Mouse (Mus musculus) forebrain, embryonic 16.5 days (tissue): ENCODE measurements around the gene Trim2. TPM values are rescaled to one million over a fixed set of nuclear protein-coding genes. Genes with fewer than 3 reads are reported as not detected.

Experiments
- ATAC-seq: fragments of 200-750 bp; cut with Nextera tagmentation; 2 replicates; pipeline ENCODE4 v1.8.0; 2017; ENCODE audit warnings: mild to moderate bottlenecking, moderate library complexity
- H3K27ac ChIP-seq: fragments of 300-500 bp; sonication (generic); 2 replicates; pipeline ENCODE4 v1.5.1; 2014; ENCODE audit warnings: low read length, control low read depth
- H3K27me3 ChIP-seq: fragments of 300-500 bp; sonication (generic); replicated peaks from 2 replicates; pipeline ENCODE4 v1.6.1; 2014; ENCODE audit warnings: low read length; ENCODE audit not compliant: control insufficient read depth, insufficient read depth
- H3K36me3 ChIP-seq: fragments of 300-500 bp; sonication (generic); 2 replicates; pipeline ENCODE4 v1.6.1; 2014; ENCODE audit not compliant: control insufficient read depth, insufficient read depth
- H3K4me1 ChIP-seq: fragments of 300-500 bp; sonication (generic); replicated peaks from 2 replicates; pipeline ENCODE4 v1.6.1; 2014; ENCODE audit warnings: low read length; ENCODE audit not compliant: control insufficient read depth, insufficient read depth
- H3K4me2 ChIP-seq: fragments of 300-500 bp; sonication (generic); 2 replicates; pipeline ENCODE4 v1.6.1; 2014; ENCODE audit warnings: mild to moderate bottlenecking, low read length, control low read depth
- H3K4me3 ChIP-seq: fragments of 300-500 bp; sonication (generic); replicated peaks from 2 replicates; pipeline ENCODE4 v1.5.1; 2014; ENCODE audit warnings: mild to moderate bottlenecking, low read length, control low read depth
- H3K9ac ChIP-seq: fragments of 300-500 bp; sonication (generic); replicated peaks from 2 replicates; pipeline ENCODE4 v1.6.1; 2014; ENCODE audit warnings: low read depth, low read length, control low read depth
- H3K9me3 ChIP-seq: fragments of 300-500 bp; sonication (generic); 2 replicates; pipeline ENCODE4 v1.6.1; 2016; ENCODE audit warnings: low read length; ENCODE audit not compliant: control insufficient read depth
- WGBS: fragments of 180-500 bp; shearing (Covaris S2); extraction: QIAGEN DNeasy Blood & Tissue Kit; methylation state at CpG from one replicate; pipeline ENCODE4 v1.1.7; 2014; 5-methylcytosine and 5-hydroxymethylcytosine counted together
- polyA plus RNA-seq: library from polyadenylated mRNA; unstranded; fragments of >200 nt; fragmentation: Nextera tagmentation; extraction: Ambion mirVana; gene quantifications from 2 replicates; pipeline ENCODE4 v1.2.1, GENCODE M21; 2015

Trim2 gene
- polyA plus RNA-seq, 1 experiment from 2014 or later = 195 TPM

GRCm38 (mm10) chr3:84228203-84228870, 78.3 kb downstream of the Trim2 start:
- H3K4me2 ChIP-seq = peak overlapping the region; percentile 76
- no peaks in the 10 kb centered on the region for H3K27me3 ChIP-seq
- ATAC-seq = peak; percentile 85
- no peaks in the 10 kb centered on the region for H3K9me3 ChIP-seq
- H3K27ac ChIP-seq = peak overlapping the region; percentile 81
- H3K4me3 ChIP-seq = peak overlapping the region; percentile 47
- H3K4me1 ChIP-seq = peaks cover 27% of the 10 kb centered on the region
- peak overlapping the region; percentile 49 for H3K9ac ChIP-seq
- H3K36me3 ChIP-seq = no peaks in the 10 kb centered on the region
- under 1% methylated on average over 18 of the region's 18 CpGs for WGBS

DNA sequence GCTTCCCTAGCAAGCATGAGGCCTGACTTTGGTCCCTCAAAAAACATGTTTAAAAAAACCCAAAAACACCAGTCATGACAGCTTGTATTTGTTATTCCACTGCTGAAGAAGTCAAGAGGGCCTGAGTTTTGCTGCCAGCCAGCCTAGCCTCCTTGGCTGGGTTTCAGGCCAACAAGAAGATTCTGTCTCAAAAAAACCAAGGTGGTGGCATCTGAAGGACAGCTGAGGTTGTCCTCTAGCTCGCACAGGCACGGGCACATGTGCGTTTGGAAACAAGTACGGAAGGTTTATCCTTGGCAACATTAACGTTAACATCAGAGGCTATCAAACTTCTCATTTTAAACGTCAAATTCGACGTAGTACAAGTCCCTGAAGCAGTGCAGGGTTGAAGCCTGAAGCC, 79.0 kb downstream of the Trim2 start:
- Histone ChIP-seq H3K4me1 (peaks cover 27% of the 10 kb centered on the region), H3K4me2 (peak overlapping the region; percentile 25), H3K36me3 (no peaks in the 10 kb centered on the region), H3K9ac (no peak overlapping the region), H3K27me3 (no peaks in the 10 kb centered on the region), H3K4me3 (no peak overlapping the region), H3K27ac (peak overlapping the region; percentile 39; the same call in 1 of the 2 replicates), H3K9me3 (no peaks in the 10 kb centered on the region)
- 20% methylated on average over 8 of the region's 8 CpGs for WGBS
- no peak for ATAC-seq

GRCm38 (mm10) chr3:84224982-84225381, 81.7 kb downstream of the Trim2 start:
- no peaks in the 10 kb centered on the region for H3K27me3 ChIP-seq
- H3K4me1 ChIP-seq = peaks cover 28% of the 10 kb centered on the region
- H3K4me3 ChIP-seq = no peak overlapping the region
- H3K9me3 ChIP-seq = no peaks in the 10 kb centered on the region
- H3K27ac ChIP-seq = no peak overlapping the region
- ATAC-seq = no peak
- 10% methylated on average over 2 of the region's 2 CpGs for WGBS
- H3K4me2 ChIP-seq = no peak overlapping the region
- H3K9ac ChIP-seq = no peak overlapping the region
- no peaks in the 10 kb centered on the region for H3K36me3 ChIP-seq

DNA sequence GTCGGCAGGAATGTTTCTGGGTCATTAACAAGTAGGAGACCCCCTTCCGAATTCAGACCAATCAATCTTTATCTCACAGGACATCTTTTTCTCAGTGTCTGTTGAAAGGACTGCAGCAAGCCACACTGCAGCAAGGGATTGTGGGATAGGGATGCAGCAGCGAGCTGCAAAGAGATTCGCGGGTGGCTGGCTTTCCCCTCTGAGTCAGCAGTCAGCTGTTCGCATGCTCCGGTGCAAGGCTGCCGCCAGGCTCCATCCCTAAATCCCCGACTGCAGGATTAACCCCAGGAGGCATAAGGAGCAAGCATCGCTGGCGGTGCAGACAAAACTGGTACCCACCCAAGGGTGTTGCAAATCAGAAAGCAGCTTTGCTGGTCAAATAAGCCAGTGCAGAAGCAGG, 85.9 kb downstream of the Trim2 start:
- Histone ChIP-seq H3K36me3 (no peaks in the 10 kb centered on the region), H3K9ac (peak overlapping the region; percentile 54), H3K27ac (peak overlapping the region; percentile 76), H3K4me3 (peak overlapping the region; percentile 44), H3K4me1 (peaks cover 50% of the 10 kb centered on the region), H3K27me3 (no peaks in the 10 kb centered on the region), H3K9me3 (no peaks in the 10 kb centered on the region), H3K4me2 (peak overlapping the region; percentile 71)
- 0% methylated on average over 11 of the region's 11 CpGs for WGBS
- peak; percentile 80 for ATAC-seq

GRCm38 (mm10) chr3:84220326-84220725, 86.4 kb downstream of the Trim2 start:
- ATAC-seq = peak; percentile 18; the same call in 1 of the 2 replicates
- Histone ChIP-seq H3K4me3 (peak overlapping the region; percentile 44), H3K27ac (peak overlapping the region; percentile 76), H3K4me2 (peak overlapping the region; percentile 71), H3K36me3 (no peaks in the 10 kb centered on the region), H3K9ac (peak overlapping the region; percentile 54), H3K4me1 (peaks cover 54% of the 10 kb centered on the region), H3K9me3 (no peaks in the 10 kb centered on the region), H3K27me3 (no peaks in the 10 kb centered on the region)
- under 1% methylated on average over 9 of the region's 9 CpGs for WGBS

DNA sequence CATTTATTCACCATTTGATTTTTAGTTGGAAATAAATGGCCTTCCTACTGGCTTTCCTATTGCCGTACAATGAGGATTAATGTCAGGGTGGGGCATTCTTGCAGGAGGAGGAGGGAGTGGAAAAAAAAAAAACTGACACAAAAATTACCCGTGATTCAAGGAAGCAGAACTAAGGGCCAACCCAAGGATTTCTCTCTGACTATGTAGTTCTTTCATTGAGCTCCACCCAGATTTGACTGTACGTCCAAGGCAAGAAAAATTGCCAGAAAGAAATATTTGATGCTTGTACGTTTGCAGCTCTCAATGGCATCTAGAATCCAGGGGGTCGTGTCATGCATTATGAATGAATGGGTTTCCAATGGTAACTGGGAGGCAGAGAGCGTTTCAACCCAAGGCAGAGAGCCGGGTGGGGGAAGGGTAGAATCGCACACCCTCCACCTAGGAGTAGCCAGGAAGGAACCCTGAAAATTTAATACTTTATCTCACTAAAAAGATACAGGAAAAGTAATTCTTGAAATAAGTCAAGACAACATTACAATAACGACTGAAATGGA, 86.9 kb downstream of the Trim2 start:
- Histone ChIP-seq H3K27ac (peak overlapping the region; percentile 76), H3K4me2 (peak overlapping the region; percentile 71), H3K9ac (peak overlapping the region; percentile 54), H3K4me3 (peak overlapping the region; percentile 44), H3K4me1 (peaks cover 59% of the 10 kb centered on the region), H3K9me3 (no peaks in the 10 kb centered on the region), H3K36me3 (no peaks in the 10 kb centered on the region), H3K27me3 (no peaks in the 10 kb centered on the region)
- WGBS = 1% methylated on average over 9 of the region's 9 CpGs
- ATAC-seq = peak; percentile 56

DNA sequence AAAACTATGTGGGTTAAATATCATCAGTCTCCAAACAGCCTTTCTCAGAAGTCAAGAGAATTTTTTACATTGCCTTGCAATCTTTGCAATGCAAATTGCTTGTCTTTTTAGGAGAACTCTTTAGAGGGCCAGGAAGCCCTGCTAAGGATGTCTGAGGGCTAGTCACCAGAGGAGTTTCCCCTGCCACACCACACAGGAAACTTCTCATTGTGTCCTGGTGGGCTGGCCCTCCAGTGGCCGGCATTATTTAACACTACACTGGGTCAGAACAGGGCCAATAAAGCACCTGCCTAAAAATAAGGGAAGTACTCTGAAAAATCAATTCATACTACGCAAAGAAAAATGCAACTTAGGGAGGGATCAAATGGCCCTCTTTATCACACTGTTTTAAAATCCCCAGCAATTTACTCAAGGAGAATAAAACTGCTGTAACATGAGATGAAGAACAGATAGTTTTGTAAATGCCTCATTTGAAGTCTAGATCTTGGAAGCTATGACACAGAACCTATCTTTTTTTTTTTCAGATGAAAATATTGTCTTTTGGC, 87.4 kb downstream of the Trim2 start:
- peak overlapping the region; percentile 71 for H3K4me2 ChIP-seq
- no peaks in the 10 kb centered on the region for H3K27me3 ChIP-seq
- peak overlapping the region; percentile 76; the same call in 1 of the 2 replicates for H3K27ac ChIP-seq
- peak overlapping the region; percentile 54 for H3K9ac ChIP-seq
- no peaks in the 10 kb centered on the region for H3K36me3 ChIP-seq
- peak overlapping the region; percentile 44 for H3K4me3 ChIP-seq
- no peak for ATAC-seq
- H3K4me1 ChIP-seq = peaks cover 65% of the 10 kb centered on the region
- 6% methylated on average over 2 of the region's 2 CpGs for WGBS
- H3K9me3 ChIP-seq = no peaks in the 10 kb centered on the region

GRCm38 (mm10) chr3:84218498-84218897, 88.2 kb downstream of the Trim2 start:
- 38% methylated on average over 2 of the region's 2 CpGs for WGBS
- Histone ChIP-seq H3K36me3 (no peaks in the 10 kb centered on the region), H3K9ac (no peak overlapping the region), H3K27me3 (no peaks in the 10 kb centered on the region), H3K27ac (peak overlapping the region; percentile 56; the same call in 1 of the 2 replicates), H3K4me3 (peak overlapping the region; percentile 44), H3K4me2 (peak overlapping the region; percentile 71), H3K4me1 (peaks cover 70% of the 10 kb centered on the region), H3K9me3 (no peaks in the 10 kb centered on the region)
- no peak for ATAC-seq

DNA sequence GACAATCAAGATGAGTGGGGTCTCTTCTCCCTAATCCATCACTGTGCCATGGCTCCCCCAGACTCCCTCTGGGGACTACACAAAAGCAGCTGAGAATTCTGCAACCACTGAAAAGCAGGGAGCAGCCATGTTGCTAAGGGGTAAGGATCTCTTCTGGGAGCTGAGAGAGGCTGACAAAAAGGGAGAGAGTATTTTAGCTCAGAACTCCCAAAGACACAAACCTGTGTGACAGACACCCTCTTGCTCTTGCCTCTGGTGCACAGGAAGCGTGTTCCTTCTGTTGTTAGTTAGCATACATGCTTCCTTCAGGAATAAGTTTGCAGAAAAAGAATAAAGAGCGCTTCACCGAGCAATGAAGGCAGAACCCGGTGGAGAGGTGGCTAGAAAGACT, 88.7 kb downstream of the Trim2 start:
- Histone ChIP-seq H3K27ac (peak overlapping the region; percentile 56), H3K4me2 (peak overlapping the region; percentile 71), H3K4me1 (peaks cover 70% of the 10 kb centered on the region), H3K9ac (peak overlapping the region; percentile 6), H3K27me3 (no peaks in the 10 kb centered on the region), H3K36me3 (no peaks in the 10 kb centered on the region), H3K9me3 (no peaks in the 10 kb centered on the region), H3K4me3 (peak overlapping the region; percentile 25)
- WGBS = 8% methylated on average over 4 of the region's 4 CpGs
- no peak for ATAC-seq
